Mouse (Mus musculus) urinary bladder, postnatal 0 days (tissue): ENCODE data around the gene Ddit4l. TPM values are rescaled to one million over a fixed set of nuclear protein-coding genes. Genes with fewer than 3 reads are reported as not detected.

ENCODE experiments used
- microRNA-seq: library from miRNA; unstranded; fragments of <30 nt; microRNA quantifications from one replicate; pipeline ENCODE4, GENCODE M21; 2016
- polyA plus RNA-seq: library from polyadenylated mRNA; unstranded; fragments of >200 nt; fragmentation: Nextera tagmentation; extraction: Ambion mirVana; gene quantifications from 2 replicates; pipeline ENCODE4 v1.2.1, GENCODE M21; 2015

The Ddit4l gene
- 2.9 and 4.2 TPM in 2 replicates for polyA plus RNA-seq

DNA sequence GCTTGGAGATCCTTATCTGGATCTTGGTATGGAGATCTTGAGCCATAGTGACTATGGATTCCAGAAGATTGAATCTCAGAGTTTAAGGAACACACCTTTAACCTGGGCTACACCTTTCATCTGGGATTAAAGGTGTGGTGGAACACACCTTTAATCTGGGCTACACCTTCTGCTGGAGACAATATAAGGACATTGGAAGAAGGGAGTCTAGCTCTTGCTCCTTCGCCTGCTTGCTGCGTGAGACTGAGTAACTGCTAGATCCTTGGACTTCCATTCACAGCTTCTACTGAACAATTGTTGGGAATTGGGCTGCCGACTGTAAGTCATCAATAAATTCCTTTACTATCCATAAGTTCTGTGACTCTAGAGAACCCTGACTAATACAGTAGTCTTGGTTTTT, at the start of gene Ddit4l:
Gene Ddit4l (plus strand): TSS at position 301 of the 400 bp plus-strand sequence.

DNA sequence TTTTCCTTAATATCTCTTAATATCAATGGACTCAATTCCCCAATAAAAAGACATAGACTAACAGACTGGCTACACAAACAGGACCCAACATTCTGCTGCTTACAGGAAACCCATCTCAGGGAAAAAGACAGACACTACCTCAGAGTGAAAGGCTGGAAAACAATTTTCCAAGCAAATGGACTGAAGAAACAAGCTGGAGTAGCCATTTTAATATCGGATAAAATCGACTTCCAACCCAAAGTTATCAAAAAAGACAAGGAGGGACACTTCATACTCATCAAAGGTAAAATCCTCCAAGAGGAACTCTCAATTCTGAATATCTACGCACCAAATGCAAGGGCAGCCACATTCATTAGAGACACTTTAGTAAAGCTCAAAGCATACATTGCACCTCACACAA, 49.8 kb downstream of the Ddit4l start, which contains the start of gene Gm21962:
Gene Gm21962 (plus strand): TSS at position 301 of the 400 bp plus-strand sequence.

Small RNAs within 50 kb of the gene (microRNA-seq; reads per million reads assigned to microRNA genes)
- not detected for gene Gm22468

Other genes starting within 250 kb of the Ddit4l start
- gene Gm21962, start 49.9 kb downstream of the Ddit4l start, polyA plus RNA-seq, result not detected in 2 replicates
- gene H2afz, start 242.9 kb downstream of the Ddit4l start, polyA plus RNA-seq, result 2,546 and 2,660 TPM in 2 replicates
- gene Dnajb14, start 246.1 kb downstream of the Ddit4l start, polyA plus RNA-seq, result 12.8 and 13.7 TPM in 2 replicates